8 mouse cellular contexts compared by ENCODE assay signal in genomic region chr19:57123503-57124137, GRCm38 (mm10).
DNase-seq lines count a peak whose midpoint lies in the region; ATAC-seq and TF ChIP-seq lines count a peak whose summit lies in the region.

No protein-coding gene starts in this region.

- DNase-seq in layer of hippocampus, adult 2 months (ENCODE audit: low spot score in 2 of 2) = no peak
- DNase-seq in layer of hippocampus, postnatal 36 days = no peak
- DNase-seq in heart, postnatal 14 days = peak; percentile 63
- DNase-seq in kidney, postnatal 14 days = peak; percentile 82
- DNase-seq in thymus, postnatal 14 days = peak; percentile 90
- no peak for DNase-seq in left cerebral cortex, adult 8-10 months (ENCODE audit: low spot score in 2 of 2)

- no peaks in the 10 kb centered on the region for H3K9me3 ChIP-seq in midbrain, embryonic 13.5 days

- no peaks in the 10 kb centered on the region for H3K27me3 ChIP-seq in midbrain, embryonic 13.5 days

- no peak overlapping the region for H3K4me3 ChIP-seq in layer of hippocampus, adult 2 months
- no peak overlapping the region for H3K4me3 ChIP-seq in cortical plate, adult 2 months (ENCODE audit: insufficient read depth, low read length)
- H3K4me3 ChIP-seq in midbrain, embryonic 13.5 days (replicated peaks) = no peak overlapping the region

- TF ChIP-seq POLR2A in cortical plate, adult 2 months (IDR thresholded peaks at IDR 0.05; ENCODE audit: extremely low read depth, insufficient read depth, low read length) = no peak

- 67% methylated on average over 11 of the region's 11 CpGs for WGBS in midbrain, embryonic 13.5 days

- H3K9ac ChIP-seq in midbrain, embryonic 13.5 days (replicated peaks) = no peak overlapping the region

- no peak overlapping the region for H3K4me2 ChIP-seq in midbrain, embryonic 13.5 days (replicated peaks)

- H3K4me1 ChIP-seq in cortical plate, adult 2 months (ENCODE audit: control insufficient read depth, insufficient read depth, low read length) = peaks cover 2% of the 10 kb centered on the region
- peaks cover 17% of the 10 kb centered on the region for H3K4me1 ChIP-seq in midbrain, embryonic 13.5 days (replicated peaks)

- intact Hi-C loops in heart, postnatal 14 days (cut with DNase I) = no loop called here

- H3K36me3 ChIP-seq in midbrain, embryonic 13.5 days = no peaks in the 10 kb centered on the region

- no peak for TF ChIP-seq CTCF in layer of hippocampus, adult 2 months (conservative IDR thresholded peaks at IDR 0.05)
- no peak for TF ChIP-seq CTCF in cortical plate, adult 2 months (IDR thresholded peaks at IDR 0.05; ENCODE audit: extremely low read depth, insufficient read depth, low read length)

- 0 out of 2 replicates have a peak, but pooled peaks have one; percentile 34 for ATAC-seq in midbrain, embryonic 13.5 days

- H3K27ac ChIP-seq in layer of hippocampus, adult 2 months = peak overlapping the region; percentile 78
- H3K27ac ChIP-seq in cortical plate, adult 2 months (ENCODE audit: insufficient read depth, low read length) = peak overlapping the region; percentile 69
- no peak overlapping the region; the same call in none of the 2 replicates for H3K27ac ChIP-seq in midbrain, embryonic 13.5 days

Comparison
In these comparisons a context has a peak if more than half of its experiments do, and no peak if none do; other contexts are left out.
1. DNase-seq: peak in heart, postnatal 14 days (2 of 2), kidney, postnatal 14 days (single experiment) and thymus, postnatal 14 days (single experiment); none in layer of hippocampus, adult 2 months (0 of 2), layer of hippocampus, postnatal 36 days (0 of 2) and left cerebral cortex, adult 8-10 months (0 of 2).